In the genomic region with DNA sequence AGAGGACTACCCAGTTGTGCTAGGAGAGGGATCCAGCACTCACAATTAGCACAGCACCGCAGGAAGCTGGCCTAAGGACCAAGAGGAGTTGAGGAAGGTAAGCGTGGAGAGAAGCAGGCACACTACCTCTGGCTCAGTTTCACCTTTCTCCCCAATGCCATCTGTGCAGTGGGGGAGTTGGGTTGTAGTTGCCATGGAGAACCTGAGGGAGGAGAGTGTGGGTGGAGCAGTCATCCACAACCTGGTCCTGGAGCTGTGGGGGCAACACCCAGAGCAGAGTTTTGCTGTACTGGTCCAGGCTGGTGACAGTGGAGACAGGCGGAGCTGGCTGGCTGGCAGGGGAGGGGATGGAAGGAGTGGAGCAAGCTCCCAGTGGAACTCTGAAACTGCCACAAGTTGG, we compare ENCODE assay signal across 14 mouse cellular contexts. TPM values are rescaled to one million over a fixed set of nuclear protein-coding genes. Genes with fewer than 3 reads are reported as not detected.
DNase-seq lines count a peak whose midpoint lies in the region; ATAC-seq lines count a peak whose summit lies in the region.
"Had no signal": no experiment of that assay in that cellular context is flagged by ENCODE, and none has a peak within 500 bp of the region (broad histone marks: within the 10 kb centered on the region; RNA-seq: fewer than 3 reads in every experiment).

No protein-coding gene starts in this region.

- H3K4me1 ChIP-seq in limb, embryonic 10.5 days = peaks cover 26% of the 10 kb centered on the region

- peak; percentile 64 for ATAC-seq in frontal cortex, adult (ENCODE audit: low TSS enrichment)
- ATAC-seq: forebrain, postnatal 0 days had no signal

- no peaks in the 10 kb centered on the region for H3K36me3 ChIP-seq in limb, embryonic 10.5 days
- H3K36me3 ChIP-seq: hindbrain, embryonic 12.5 days; liver, embryonic 15.5 days had no signal

- no peak overlapping the region for H3K4me3 ChIP-seq in limb, embryonic 10.5 days
- H3K4me3 ChIP-seq: hindbrain, embryonic 12.5 days; liver, embryonic 15.5 days had no signal

- DNase-seq in frontal cortex, postnatal 10 days (ENCODE audit: low spot score in 2 of 2) = no peak
- DNase-seq in left cerebral cortex, adult 18-20 months (ENCODE audit: low spot score in 2 of 2) = peak; percentile 43 to 57
- no peak for DNase-seq in left cerebral cortex, adult 11 months (ENCODE audit: low spot score)
- peak; percentile 66 for DNase-seq in cerebellum, adult 9-10 months
- DNase-seq in limb, embryonic 10.5 days (ENCODE audit: low spot score) = no peak
- DNase-seq in MN1 (ENCODE audit: low spot score) = no peak
- DNase-seq in thymus, postnatal 4 days = no peak
- DNase-seq: adrenal gland, adult 8-10 months; forebrain, postnatal 0 days; heart, adult 18-20 months; kidney, postnatal 14 days had no signal

- no peaks in the 10 kb centered on the region for H3K9me3 ChIP-seq in limb, embryonic 10.5 days (replicated peaks)
- H3K9me3 ChIP-seq: hindbrain, embryonic 12.5 days; liver, embryonic 15.5 days had no signal

- 57% methylated on average over 3 of the region's 3 CpGs for WGBS in limb, embryonic 10.5 days

- 0 out of 2 replicates have a peak overlapping the region, but pooled peaks have one; percentile 9 for H3K27ac ChIP-seq in limb, embryonic 10.5 days
- H3K27ac ChIP-seq: hindbrain, embryonic 12.5 days; liver, embryonic 15.5 days had no signal

- no peaks in the 10 kb centered on the region for H3K27me3 ChIP-seq in limb, embryonic 10.5 days (ENCODE audit: low read depth, poor library complexity, severe bottlenecking)
- H3K27me3 ChIP-seq: hindbrain, embryonic 12.5 days; liver, embryonic 15.5 days had no signal

RNA-seq across cellular contexts. Expression of a gene that starts 22.2 kb away (rescaled TPM):
- total RNA-seq in left cerebral cortex, adult 18-20 months (2021) = 10 to 100 TPM; 85.2 to 93.8 TPM
- polyA plus RNA-seq in limb, embryonic 10.5 days (2016; fragmentation: Nextera tagmentation; extraction: Ambion mirVana) = 3.0 and 4.1 TPM in 2 replicates

RNA-seq across cellular contexts. Expression of a gene that starts 23.2 kb away (rescaled TPM):
- 10 to 100 TPM; 29.9 to 31.1 TPM for total RNA-seq in left cerebral cortex, adult 18-20 months (2021)
- 55.3 and 61.4 TPM in 2 replicates for polyA plus RNA-seq in limb, embryonic 10.5 days (2016; fragmentation: Nextera tagmentation; extraction: Ambion mirVana)

RNA-seq across cellular contexts. Expression of a gene that starts 43.9 kb away (rescaled TPM):
- 10 to 100 TPM; 35.1 to 36.0 TPM for total RNA-seq in left cerebral cortex, adult 18-20 months (2021)
- 4.8 and 5.7 TPM in 2 replicates for polyA plus RNA-seq in limb, embryonic 10.5 days (2016; fragmentation: Nextera tagmentation; extraction: Ambion mirVana)

RNA-seq across cellular contexts. Expression of a gene that starts 51.0 kb away (rescaled TPM):
- total RNA-seq in left cerebral cortex, adult 18-20 months (2021) = 10 to 100 TPM; 30.3 to 31.4 TPM
- polyA plus RNA-seq in limb, embryonic 10.5 days (2016; fragmentation: Nextera tagmentation; extraction: Ambion mirVana) = 19.6 and 21.5 TPM in 2 replicates

RNA-seq across cellular contexts. Expression of a gene that starts 51.1 kb away (rescaled TPM):
- total RNA-seq in left cerebral cortex, adult 18-20 months (2021) = 10 to 100 TPM; 78.6 to 83.2 TPM
- polyA plus RNA-seq in limb, embryonic 10.5 days (2016; fragmentation: Nextera tagmentation; extraction: Ambion mirVana) = 13.2 and 17.3 TPM in 2 replicates

Comparison
In these comparisons a context has a peak if more than half of its experiments do, and no peak if none do; other contexts are left out.
1. DNase-seq: peak in left cerebral cortex, adult 18-20 months (2 of 2) and cerebellum, adult 9-10 months (single experiment); none in frontal cortex, postnatal 10 days (0 of 2), left cerebral cortex, adult 11 months (single experiment), limb, embryonic 10.5 days (single experiment), MN1 (single experiment) and thymus, postnatal 4 days (single experiment).